Mouse (Mus musculus): Measurements from ENCODE around the gene Fam102b.

DNA sequence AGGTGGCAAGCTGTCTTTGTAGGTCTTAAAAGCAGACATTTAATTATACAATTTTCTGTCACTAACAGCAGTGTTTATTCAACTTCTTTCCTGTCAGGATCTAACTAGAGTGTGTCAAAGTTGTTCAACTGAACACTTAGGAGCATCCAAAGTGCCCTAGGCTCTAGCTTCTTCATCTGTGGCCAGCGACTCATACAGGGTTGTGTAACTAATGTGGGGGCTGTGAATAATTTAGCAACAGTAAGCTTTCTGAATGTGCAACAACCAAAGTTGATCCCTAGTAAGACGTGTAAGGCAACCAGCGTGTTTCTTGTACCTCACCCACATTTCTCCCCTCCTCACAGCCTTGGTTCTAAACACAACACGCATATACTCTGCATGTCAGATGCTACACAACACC, 13.5 kb upstream of the Fam102b start:
- no peak for TF ChIP-seq CTCF (IDR thresholded peaks at IDR 0.05; ENCODE audit: borderline replicate concordance, insufficient read depth, low read length)
- TF ChIP-seq POLR2A (IDR thresholded peaks at IDR 0.05; ENCODE audit: low read depth, low read length) = no peak

All from embryonic fibroblast, embryonic 13.5 days (primary cell).